Mouse (Mus musculus) cerebellum, adult 2 months (tissue): ENCODE measurements around the gene Ankdd1a. TPM values are rescaled to one million over a fixed set of nuclear protein-coding genes. Genes with fewer than 3 reads are reported as not detected.

ENCODE experiments used
- DNase-seq, 2 experiments: peaks; one replicate each; pipeline ENCODE4 v3.0.0; 2021
- H3K27ac ChIP-seq: fragments of 200-500 bp; 2 replicates; pipeline ENCODE4 v1.5.1; 2012; ENCODE audit warnings: low read length, control low read depth, inconsistent platforms; ENCODE audit not compliant: insufficient read depth
- H3K27me3 ChIP-seq: fragments of 200-500 bp; 2 replicates; pipeline ENCODE4 v1.6.1; 2012; ENCODE audit warnings: inconsistent platforms, mild to moderate bottlenecking, low read length, moderate library complexity; ENCODE audit not compliant: control insufficient read depth, insufficient read depth
- H3K4me1 ChIP-seq: fragments of 200-500 bp; 2 replicates; pipeline ENCODE4 v1.6.1; 2011; ENCODE audit warnings: low read length; ENCODE audit not compliant: control insufficient read depth, insufficient read depth
- H3K4me3 ChIP-seq: fragments of 200-500 bp; replicated peaks from 2 replicates; pipeline ENCODE3; 2011; ENCODE audit warnings: mild to moderate bottlenecking, low read depth, low read length, control low read depth; ENCODE audit not compliant: insufficient read depth
- CTCF ChIP-seq: fragments of 200-500 bp; IDR thresholded peaks from 2 replicates; pipeline ENCODE4 v1.5.1; 2011; ENCODE audit warnings: low read depth, mild to moderate bottlenecking, control low read depth, low read length, moderate library complexity, borderline replicate concordance; ENCODE audit not compliant: insufficient read depth
- POLR2A ChIP-seq: fragments of 200-500 bp; IDR thresholded peaks from 2 replicates; pipeline ENCODE4 v1.6.1; 2011; ENCODE audit warnings: low read length, control low read depth, borderline replicate concordance; ENCODE audit not compliant: insufficient read depth
- WGBS: fragments of 180-500 bp; shearing (Covaris S2); methylation state at CpG from one replicate; pipeline ENCODE4 v1.1.7; 2018; 5-methylcytosine and 5-hydroxymethylcytosine counted together
- polyA plus RNA-seq: library from polyadenylated mRNA; depleted of rRNA; stranded (reverse); fragments of >200 nt; gene quantifications from 2 replicates; pipeline ENCODE4 v1.2.3, GENCODE M21; 2012

Gene Ankdd1a
- polyA plus RNA-seq, 1 experiment: 1.1 TPM

DNA sequence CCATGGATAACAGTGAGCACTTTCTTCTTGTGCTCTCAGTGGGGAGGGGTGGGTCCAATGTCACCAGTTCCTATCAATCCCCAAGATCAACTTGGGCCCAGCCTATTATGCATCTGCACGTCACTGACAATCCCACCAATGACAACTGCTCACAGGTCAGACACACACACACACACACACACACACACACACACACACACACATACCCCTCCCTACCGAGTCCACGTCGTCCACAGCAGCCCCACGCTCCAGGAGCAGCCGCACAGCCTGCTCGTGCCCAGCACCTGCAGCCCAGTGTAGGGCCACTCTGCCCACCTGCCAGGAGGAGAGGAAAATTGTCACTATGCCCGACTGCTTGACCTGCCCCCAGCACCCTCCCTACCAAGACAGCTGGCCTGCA is 5.6 kb downstream of the Ankdd1a start:
- TF ChIP-seq CTCF (no peak), POLR2A (no peak)
- Histone ChIP-seq H3K4me1 (peaks cover 15% of the 10 kb centered on the region), H3K27me3 (no peaks in the 10 kb centered on the region), H3K4me3 (no peak overlapping the region), H3K27ac (peak overlapping the region; percentile 11)
- 16% methylated on average over 8 of the region's 8 CpGs for WGBS
- no peak for DNase-seq

DNA sequence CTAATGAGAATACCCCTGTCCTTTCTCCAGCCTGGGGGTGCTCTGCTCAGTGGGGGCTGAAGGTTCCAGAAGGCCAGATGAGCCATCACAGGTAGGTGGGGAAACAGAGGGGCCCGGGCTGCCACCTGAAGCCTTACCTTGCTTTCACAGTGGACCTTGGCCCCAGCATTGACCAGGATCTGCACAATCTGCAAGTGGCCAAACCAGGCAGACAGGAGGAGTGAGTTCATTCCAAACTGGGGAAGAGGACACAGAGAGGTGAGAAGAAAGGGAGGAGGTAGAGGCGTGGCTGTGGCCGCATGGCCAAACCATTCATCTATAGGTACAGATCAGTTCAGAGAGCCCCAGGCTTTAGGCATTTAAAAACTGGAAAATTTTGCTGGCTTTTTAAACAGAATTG is 7.5 kb downstream of the Ankdd1a start:
- WGBS: 95% methylated on average over 3 of the region's 3 CpGs
- H3K27ac ChIP-seq: no peak overlapping the region
- H3K4me3 ChIP-seq: no peak overlapping the region
- TF ChIP-seq CTCF (no peak), POLR2A (no peak)
- no peaks in the 10 kb centered on the region for H3K27me3 ChIP-seq
- DNase-seq: no peak
- peaks cover 15% of the 10 kb centered on the region for H3K4me1 ChIP-seq

DNA sequence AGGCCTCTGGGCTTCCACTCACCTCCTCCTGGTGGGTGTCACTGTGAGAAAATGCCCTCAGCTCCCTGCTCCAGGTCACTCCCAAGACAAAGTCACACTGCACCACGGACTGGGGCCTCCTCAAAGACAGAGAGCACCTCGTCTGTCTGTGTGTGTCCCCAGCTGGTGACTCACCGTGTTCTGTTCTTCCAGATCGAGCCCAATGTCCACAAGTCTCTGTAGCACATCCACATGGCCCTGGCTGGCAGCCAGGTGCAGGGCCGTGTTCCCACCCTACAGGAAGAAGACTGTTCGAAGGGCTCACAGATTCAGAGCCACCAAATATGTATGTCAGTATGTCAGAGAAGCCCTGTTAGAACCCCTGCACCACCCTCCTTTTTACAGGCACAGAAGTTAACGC is 11.5 kb downstream of the Ankdd1a start:
- no peak for TF ChIP-seq POLR2A
- TF ChIP-seq CTCF: no peak
- 33% methylated on average over 7 of the region's 7 CpGs for WGBS
- DNase-seq: no peak
- Histone ChIP-seq H3K4me1 (no peaks in the 10 kb centered on the region), H3K27ac (no peak overlapping the region), H3K4me3 (no peak overlapping the region), H3K27me3 (no peaks in the 10 kb centered on the region)

DNA sequence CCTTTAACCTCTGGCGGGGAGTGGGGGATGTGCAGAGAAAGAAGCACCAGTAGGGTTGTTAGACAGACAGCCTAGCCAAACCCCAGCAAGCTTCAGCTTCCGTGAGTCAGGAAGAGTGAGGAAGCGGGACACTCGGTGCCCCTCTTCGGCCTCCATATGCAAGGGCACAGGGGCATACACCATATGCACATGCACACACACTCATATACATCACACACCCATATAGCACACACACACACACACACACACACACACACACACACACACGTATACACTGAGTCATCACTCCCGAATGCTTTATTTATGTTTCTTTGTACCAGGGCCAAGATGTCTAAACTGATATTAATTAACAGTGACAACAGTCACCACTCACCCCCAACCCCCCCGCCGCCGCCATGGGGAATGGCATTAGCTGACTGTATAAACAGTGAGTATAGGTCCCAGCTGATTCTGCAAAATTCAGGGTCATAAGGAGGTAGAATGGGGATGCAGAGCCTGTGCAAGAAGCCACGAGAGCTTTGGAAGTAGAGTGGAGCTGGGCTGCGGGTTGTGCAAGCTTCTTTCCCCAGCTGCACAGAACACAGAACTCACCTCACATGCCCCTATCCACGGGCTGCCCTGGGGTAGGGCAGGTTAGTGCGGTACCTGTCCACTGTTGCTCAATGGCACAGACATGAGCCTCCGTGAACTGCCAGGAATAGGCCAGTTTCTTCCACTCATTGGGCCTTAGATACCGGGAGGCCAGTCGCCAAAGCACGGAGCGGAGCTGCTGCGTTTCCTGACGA is 17.1 kb downstream of the Ankdd1a start:
- no peak overlapping the region for H3K4me3 ChIP-seq
- no peak for TF ChIP-seq POLR2A
- no peak for TF ChIP-seq CTCF
- 68% methylated on average over 21 of the region's 21 CpGs for WGBS
- H3K27me3 ChIP-seq: no peaks in the 10 kb centered on the region
- no peaks in the 10 kb centered on the region for H3K4me1 ChIP-seq
- DNase-seq: no peak
- no peak overlapping the region for H3K27ac ChIP-seq

DNA sequence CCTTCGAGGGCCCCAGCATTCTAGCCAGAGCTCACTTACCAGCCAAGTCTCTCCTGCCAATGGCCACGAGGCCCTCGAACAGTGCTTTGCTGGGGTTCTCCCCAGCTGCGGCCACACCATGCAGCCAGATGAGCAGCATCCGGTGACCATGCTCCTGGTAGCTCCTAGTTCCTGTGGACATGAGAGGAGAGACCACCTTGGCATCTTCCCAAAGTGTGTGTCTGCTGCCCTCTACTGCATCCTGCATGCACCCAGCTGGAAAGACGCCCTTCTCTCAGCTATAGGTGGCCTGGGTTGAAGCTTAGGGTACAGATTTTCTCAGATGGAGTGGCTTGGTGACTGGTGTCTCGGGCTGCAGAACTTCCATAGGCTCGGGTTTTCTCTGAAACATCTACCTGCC is 17.8 kb downstream of the Ankdd1a start:
- no peak overlapping the region for H3K4me3 ChIP-seq
- H3K27me3 ChIP-seq: no peaks in the 10 kb centered on the region
- no peak for TF ChIP-seq POLR2A
- no peak for TF ChIP-seq CTCF
- DNase-seq: no peak
- no peaks in the 10 kb centered on the region for H3K4me1 ChIP-seq
- H3K27ac ChIP-seq: no peak overlapping the region
- 25% methylated on average over 8 of the region's 8 CpGs for WGBS

DNA sequence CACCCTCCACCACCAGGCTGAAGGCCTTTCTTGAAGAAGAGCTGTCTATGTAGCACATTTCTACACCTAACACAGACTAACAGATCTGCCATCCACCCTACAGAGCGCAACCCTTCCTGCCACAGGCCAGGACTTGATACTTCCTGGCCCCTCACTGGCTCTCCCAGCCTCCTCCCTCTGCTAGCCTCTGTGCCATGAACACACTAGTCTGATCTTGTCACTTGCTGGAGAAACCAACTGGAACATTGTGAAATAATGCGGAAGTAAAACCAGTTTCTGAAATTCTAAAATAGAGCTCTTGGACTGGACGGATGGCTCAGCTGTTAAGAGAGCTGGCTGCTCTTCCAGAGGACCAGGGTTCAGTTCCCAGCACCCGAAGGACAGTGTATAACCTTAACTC is 27.1 kb downstream of the Ankdd1a start:
- no peak for DNase-seq
- TF ChIP-seq POLR2A (no peak), CTCF (no peak)
- H3K27ac ChIP-seq: no peak overlapping the region
- H3K4me1 ChIP-seq: no peaks in the 10 kb centered on the region
- 81% methylated on average over 4 of the region's 4 CpGs for WGBS
- H3K4me3 ChIP-seq: no peak overlapping the region
- no peaks in the 10 kb centered on the region for H3K27me3 ChIP-seq

DNA sequence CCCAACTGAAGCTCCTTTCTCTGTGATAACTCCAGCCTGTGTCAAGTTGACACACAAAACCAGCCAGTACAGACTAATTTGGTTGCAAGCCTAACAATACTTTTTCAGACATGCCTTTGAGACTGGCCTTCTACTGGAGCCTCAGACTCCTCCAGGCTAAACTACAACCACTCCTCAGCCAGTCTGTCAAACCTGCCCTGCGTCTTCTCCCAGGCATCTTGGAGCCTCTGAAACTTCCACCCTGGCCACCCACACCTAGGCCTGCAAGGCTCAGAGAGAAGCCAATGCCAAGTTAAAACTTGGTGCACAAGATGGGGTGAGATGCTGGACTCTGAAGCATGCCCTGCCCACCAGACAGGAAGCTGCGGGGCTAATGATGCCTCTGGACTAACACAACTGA is 27.6 kb downstream of the Ankdd1a start:
- no peak for TF ChIP-seq POLR2A
- TF ChIP-seq CTCF: no peak
- WGBS: 94% methylated on average over 2 of the region's 2 CpGs
- Histone ChIP-seq H3K4me3 (no peak overlapping the region), H3K4me1 (no peaks in the 10 kb centered on the region), H3K27ac (no peak overlapping the region), H3K27me3 (no peaks in the 10 kb centered on the region)
- no peak for DNase-seq

DNA sequence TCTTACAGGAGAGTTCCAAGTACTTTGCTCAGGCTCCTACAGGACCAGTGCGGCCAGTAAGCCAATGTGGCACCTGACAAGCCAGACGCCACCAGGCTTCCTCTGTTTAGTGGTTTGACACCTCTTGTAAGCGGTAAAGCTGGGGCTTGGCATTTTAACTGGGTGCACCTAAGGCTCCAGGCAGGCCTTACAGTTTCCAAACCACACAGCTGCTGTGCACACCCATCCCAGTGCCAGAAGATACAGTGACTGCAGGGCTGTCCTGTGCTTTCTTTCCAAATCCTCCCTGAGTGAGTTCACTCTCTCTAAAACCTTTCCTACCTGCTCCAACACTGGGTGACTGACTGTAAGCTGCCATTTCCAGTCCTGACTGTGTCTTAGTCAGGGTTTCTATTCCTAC is 28.5 kb downstream of the Ankdd1a start:
- 88% methylated on average over 3 of the region's 3 CpGs for WGBS
- Histone ChIP-seq H3K4me3 (no peak overlapping the region), H3K27me3 (no peaks in the 10 kb centered on the region), H3K27ac (no peak overlapping the region), H3K4me1 (no peaks in the 10 kb centered on the region)
- DNase-seq: no peak
- TF ChIP-seq POLR2A (no peak), CTCF (no peak)
